Mouse (Mus musculus) lung, embryonic 16.5 days (tissue): Measurements from ENCODE around the gene Ddx17. TPM values are rescaled to one million over a fixed set of nuclear protein-coding genes. Genes with fewer than 3 reads are reported as not detected.
A peak's percentile ranks its signal among the peaks of the same experiment; 100 is the strongest.

Source experiments
- ATAC-seq: fragments of 200-750 bp; cut with Nextera tagmentation; 2 replicates; pipeline ENCODE4 v1.8.0; 2017; ENCODE audit warnings: low read depth, mild to moderate bottlenecking, moderate library complexity
- H3K27ac ChIP-seq: fragments of 300-500 bp; sonication (generic); 2 replicates; pipeline ENCODE4 v1.5.1; 2014; ENCODE audit warnings: mild to moderate bottlenecking, control low read depth, low read length
- H3K27me3 ChIP-seq: fragments of 300-500 bp; sonication (generic); 2 replicates; pipeline ENCODE4 v1.6.1; 2014; ENCODE audit warnings: low read depth, low read length, mixed read lengths; ENCODE audit not compliant: control insufficient read depth, insufficient read depth
- H3K36me3 ChIP-seq: fragments of 300-500 bp; sonication (generic); 2 replicates; pipeline ENCODE4 v1.6.1; 2014; ENCODE audit warnings: low read length; ENCODE audit not compliant: control insufficient read depth, insufficient read depth
- H3K4me1 ChIP-seq: fragments of 300-500 bp; sonication (generic); replicated peaks from 2 replicates; pipeline ENCODE4 v1.6.1; 2014; ENCODE audit warnings: low read length, mixed read lengths; ENCODE audit not compliant: control insufficient read depth, insufficient read depth
- H3K4me2 ChIP-seq: fragments of 300-500 bp; sonication (generic); 2 replicates; pipeline ENCODE4 v1.6.1; 2014; ENCODE audit warnings: low read depth, low read length, control low read depth
- H3K4me3 ChIP-seq: fragments of 300-500 bp; sonication (generic); 2 replicates; pipeline ENCODE4 v1.5.1; 2014; ENCODE audit warnings: mild to moderate bottlenecking, low read length, control low read depth
- H3K9ac ChIP-seq: fragments of 300-500 bp; sonication (generic); 2 replicates; pipeline ENCODE4 v1.6.1; 2014; ENCODE audit warnings: low read length, control low read depth
- H3K9me3 ChIP-seq: fragments of 300-500 bp; sonication (generic); 2 replicates; pipeline ENCODE4 v1.6.1; 2016; ENCODE audit warnings: low read length; ENCODE audit not compliant: control insufficient read depth
- WGBS: fragments of 180-500 bp; shearing (Covaris S2); extraction: QIAGEN DNeasy Blood & Tissue Kit; methylation state at CpG from one replicate; pipeline ENCODE4 v1.1.7; 2014; 5-methylcytosine and 5-hydroxymethylcytosine counted together
- polyA plus RNA-seq: library from polyadenylated mRNA; unstranded; fragments of >200 nt; fragmentation: Nextera tagmentation; extraction: Ambion mirVana; gene quantifications from 2 replicates; pipeline ENCODE4 v1.2.1, GENCODE M21; 2015

The Ddx17 gene
- polyA plus RNA-seq, result 45.0 and 45.3 TPM in 2 replicates

DNA sequence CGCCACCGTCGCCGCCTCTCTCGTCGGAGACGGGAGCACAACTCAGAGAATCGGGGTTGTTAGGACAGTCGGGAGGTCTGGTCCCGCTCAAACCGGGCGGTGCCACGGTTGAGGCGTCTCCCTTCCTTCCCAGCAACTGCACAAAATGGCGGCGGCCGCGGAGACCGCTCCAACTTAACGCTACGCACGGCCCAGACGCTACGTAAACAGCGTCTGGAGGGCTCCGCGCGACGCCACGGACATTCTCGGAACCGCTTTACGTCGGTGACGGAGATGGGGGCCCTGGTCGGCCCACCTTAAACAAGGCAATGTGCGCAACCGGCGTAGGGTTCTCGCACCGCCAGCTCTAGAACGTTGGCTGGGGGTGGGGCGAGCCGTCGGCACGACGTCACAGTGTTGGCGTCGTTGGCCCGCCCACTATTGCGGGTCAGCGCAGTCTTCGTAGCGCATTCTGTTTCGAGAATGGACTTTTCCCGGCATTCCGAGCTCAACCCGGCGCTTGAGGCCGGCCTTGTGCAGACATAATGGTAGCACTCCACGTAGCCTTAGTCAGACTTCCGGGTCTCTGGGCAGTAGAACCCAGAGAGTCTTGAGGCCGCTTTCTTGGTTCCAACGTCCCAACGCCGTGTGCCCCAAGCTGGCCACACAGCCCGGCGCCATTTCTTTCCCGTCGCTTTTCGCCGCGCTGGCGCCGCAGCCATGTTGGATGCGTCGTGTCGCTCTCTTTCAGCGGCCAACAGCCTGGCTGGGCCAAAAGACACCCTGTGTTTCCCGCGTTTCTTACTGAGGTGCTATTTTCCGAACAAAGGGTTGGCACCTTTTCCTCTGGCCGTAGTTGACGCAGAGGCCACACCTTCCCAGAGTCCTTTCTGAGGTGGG is at the start of gene Ddx17:
TSS of gene Ddx17 (minus strand) at position 332 of the 879 bp plus-strand sequence.
- 2% methylated on average over 84 of the region's 84 CpGs for WGBS
- H3K4me1 ChIP-seq, result peaks cover 19% of the 10 kb centered on the region
- peak within 1 kb of the TSS; percentile 85 for H3K4me2 ChIP-seq
- H3K9ac ChIP-seq, result peak within 1 kb of the TSS; percentile 100
- H3K4me3 ChIP-seq, result peak within 1 kb of the TSS; percentile 75
- peak within 1 kb of the TSS; percentile 99 for H3K27ac ChIP-seq
- peak; percentile 98 for ATAC-seq
- H3K27me3 ChIP-seq, result no peaks in the 10 kb centered on the region; the same call in 1 of the 2 replicates
- peaks cover 22% of the 10 kb centered on the region for H3K36me3 ChIP-seq
- H3K9me3 ChIP-seq, result no peaks in the 10 kb centered on the region

DNA sequence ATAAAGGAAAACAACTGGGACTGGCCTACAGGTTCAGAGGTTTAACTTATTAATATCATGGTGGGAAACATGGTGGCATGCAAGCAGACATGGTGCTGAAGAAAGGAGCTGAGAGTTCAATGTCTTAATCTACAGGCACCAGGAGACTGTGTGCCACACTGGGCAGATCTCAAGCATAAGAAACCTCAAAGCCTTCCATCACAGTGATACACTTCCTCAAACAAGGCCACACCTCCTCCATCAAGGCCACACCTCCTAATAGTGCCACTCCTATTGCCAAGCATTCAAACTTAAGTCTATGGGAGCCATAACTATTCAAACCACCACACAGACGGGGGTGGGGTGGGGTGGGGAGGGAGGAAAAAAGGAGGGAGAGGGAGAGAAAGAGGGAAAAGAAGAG is 35.0 kb upstream of the Ddx17 start:
- Histone ChIP-seq H3K27me3 (no peaks in the 10 kb centered on the region), H3K4me1 (no peaks in the 10 kb centered on the region), H3K9ac (no peak overlapping the region), H3K27ac (no peak overlapping the region), H3K4me2 (no peak overlapping the region), H3K9me3 (no peaks in the 10 kb centered on the region), H3K4me3 (no peak overlapping the region), H3K36me3 (no peaks in the 10 kb centered on the region)
- 55% methylated on average over 1 of the region's 1 CpGs for WGBS
- no peak for ATAC-seq

DNA sequence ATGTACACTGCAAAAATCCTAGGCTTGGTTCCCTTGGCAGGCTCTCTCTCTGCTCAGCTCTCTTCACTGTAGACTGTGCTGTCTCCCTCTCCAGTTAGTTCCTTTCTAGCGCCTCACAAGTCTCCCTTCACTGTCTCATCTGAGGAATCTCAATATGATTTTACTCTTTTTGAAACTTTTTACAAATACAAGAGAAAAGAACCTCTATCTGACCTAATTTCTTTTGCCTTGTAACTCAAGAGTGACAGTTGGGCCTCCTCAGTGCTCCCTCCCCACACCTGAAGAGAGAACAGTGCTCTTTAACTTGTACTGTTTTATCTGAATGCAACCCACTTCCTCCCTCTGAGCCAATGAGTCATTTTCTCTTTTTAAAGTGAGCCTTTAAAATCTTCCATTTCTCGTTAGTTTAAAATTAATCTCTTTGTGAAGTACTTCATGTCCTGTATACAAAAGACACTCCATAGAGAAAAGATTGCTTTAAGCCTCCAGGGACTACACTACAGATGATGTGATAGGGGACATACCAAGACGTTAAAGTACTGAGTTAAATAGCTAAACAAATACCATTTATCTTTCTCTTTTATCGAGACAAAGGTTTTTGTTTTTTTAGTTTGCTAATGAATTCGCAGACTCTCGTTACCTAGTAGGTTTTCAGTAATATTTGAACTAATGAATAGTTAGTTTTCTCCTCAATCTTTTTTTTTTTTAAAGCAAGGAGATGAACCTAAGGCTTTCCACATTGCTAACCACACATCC is 31.3 kb upstream of the Ddx17 start:
- no peak for ATAC-seq
- Histone ChIP-seq H3K27ac (no peak overlapping the region), H3K9ac (no peak overlapping the region), H3K9me3 (no peaks in the 10 kb centered on the region), H3K36me3 (no peaks in the 10 kb centered on the region), H3K4me3 (no peak overlapping the region), H3K4me1 (no peaks in the 10 kb centered on the region), H3K4me2 (no peak overlapping the region), H3K27me3 (no peaks in the 10 kb centered on the region)
- WGBS, result 35% methylated on average over 6 of the region's 6 CpGs

GRCm38 (mm10) chr15:79576947-79577346 is 30.4 kb upstream of the Ddx17 start:
- Histone ChIP-seq H3K27me3 (no peaks in the 10 kb centered on the region), H3K4me2 (no peak overlapping the region), H3K4me1 (no peaks in the 10 kb centered on the region), H3K36me3 (no peaks in the 10 kb centered on the region), H3K27ac (no peak overlapping the region), H3K9me3 (no peaks in the 10 kb centered on the region), H3K4me3 (no peak overlapping the region), H3K9ac (no peak overlapping the region)
- ATAC-seq, result no peak
- WGBS, result 97% methylated on average over 2 of the region's 2 CpGs

DNA sequence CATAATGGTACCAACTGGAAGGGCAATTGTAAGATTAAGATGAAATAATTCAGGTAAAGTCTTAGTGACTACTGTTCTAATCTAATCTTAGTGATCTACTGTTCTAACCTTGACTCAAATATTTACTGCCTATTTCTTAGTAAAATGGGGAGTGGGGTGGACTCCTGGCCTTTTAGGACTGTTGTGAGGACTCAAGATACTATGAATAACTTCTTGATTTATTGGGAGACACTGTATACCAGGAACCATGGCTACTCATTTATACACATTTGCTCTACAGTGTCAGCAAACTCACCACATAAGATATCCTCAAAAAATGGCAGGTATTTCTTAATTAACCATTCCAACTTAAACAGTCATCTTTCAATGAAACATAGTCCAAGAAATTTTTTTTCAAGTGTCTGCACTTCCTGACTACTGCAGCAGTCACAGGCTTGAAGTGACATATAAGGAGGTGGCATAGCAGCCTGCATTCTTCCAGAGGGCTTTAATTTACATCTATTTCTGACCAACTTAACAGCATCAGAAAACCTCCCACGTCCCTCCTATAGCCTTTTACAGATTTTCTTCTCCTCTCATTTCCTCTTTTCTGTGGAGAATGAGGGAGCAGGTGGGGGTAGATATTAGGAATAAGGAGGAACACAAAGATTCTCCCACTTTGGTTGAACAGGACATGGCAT is 29.1 kb upstream of the Ddx17 start:
- no peak overlapping the region for H3K4me3 ChIP-seq
- ATAC-seq, result no peak

DNA sequence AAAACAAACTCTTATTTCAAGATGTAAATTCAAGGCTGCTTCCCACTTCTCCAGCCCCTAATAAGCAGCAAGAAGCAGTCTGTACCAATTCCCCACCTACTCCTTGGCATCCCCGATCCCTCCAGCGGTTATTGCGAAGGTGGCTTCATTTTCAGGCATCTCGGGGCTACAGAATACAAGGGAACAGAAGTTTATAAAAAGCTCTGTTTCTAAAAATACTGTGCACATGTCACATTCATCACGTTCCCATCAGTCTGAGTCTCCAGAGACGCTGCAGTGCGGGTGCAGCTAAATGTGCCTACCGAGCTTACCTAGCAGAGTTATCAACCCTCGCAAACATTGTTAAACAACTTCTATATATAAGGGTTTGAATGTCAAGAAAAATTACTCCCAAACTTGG is 15.9 kb upstream of the Ddx17 start:
- H3K4me2 ChIP-seq, result no peak overlapping the region
- no peaks in the 10 kb centered on the region for H3K9me3 ChIP-seq
- WGBS, result 75% methylated on average over 9 of the region's 9 CpGs
- no peak overlapping the region for H3K27ac ChIP-seq
- H3K4me1 ChIP-seq, result no peaks in the 10 kb centered on the region
- H3K4me3 ChIP-seq, result no peak overlapping the region
- H3K27me3 ChIP-seq, result no peaks in the 10 kb centered on the region
- H3K9ac ChIP-seq, result no peak overlapping the region
- no peak for ATAC-seq
- H3K36me3 ChIP-seq, result no peaks in the 10 kb centered on the region

More for the DNA sequence above, 29.1 kb upstream of the Ddx17 start:
- Histone ChIP-seq H3K4me2 (no peak overlapping the region), H3K9me3 (no peaks in the 10 kb centered on the region), H3K9ac (no peak overlapping the region), H3K4me1 (no peaks in the 10 kb centered on the region), H3K27ac (no peak overlapping the region), H3K27me3 (no peaks in the 10 kb centered on the region), H3K36me3 (no peaks in the 10 kb centered on the region)
- WGBS, result 35% methylated on average over 1 of the region's 1 CpGs

- no peak overlapping the region for H3K4me3 ChIP-seq
- H3K4me2 ChIP-seq, result no peak overlapping the region
- no peak overlapping the region for H3K9ac ChIP-seq
- H3K9me3 ChIP-seq, result no peaks in the 10 kb centered on the region
- no peaks in the 10 kb centered on the region for H3K36me3 ChIP-seq
- WGBS, result 27% methylated on average over 3 of the region's 3 CpGs
- no peak for ATAC-seq
- no peaks in the 10 kb centered on the region for H3K4me1 ChIP-seq
- no peak overlapping the region for H3K27ac ChIP-seq
- no peaks in the 10 kb centered on the region for H3K27me3 ChIP-seq
These were observed 13.1 kb upstream of the Ddx17 start for GRCm38 (mm10) chr15:79559649-79560048.

- Histone ChIP-seq H3K27me3 (no peaks in the 10 kb centered on the region; the same call in 1 of the 2 replicates), H3K9ac (no peak overlapping the region; the same call in 1 of the 2 replicates), H3K9me3 (no peaks in the 10 kb centered on the region), H3K4me3 (no peak overlapping the region), H3K27ac (peak overlapping the region; percentile 74), H3K4me1 (no peaks in the 10 kb centered on the region; the same call in 1 of the 2 replicates), H3K4me2 (no peak overlapping the region), H3K36me3 (no peaks in the 10 kb centered on the region)
- WGBS, result 51% methylated on average over 5 of the region's 5 CpGs
- peak; percentile 85 for ATAC-seq
These were observed 6.0 kb upstream of the Ddx17 start for GRCm38 (mm10) chr15:79552566-79552965.

GRCm38 (mm10) chr15:79548226-79548625 is 1.7 kb upstream of the Ddx17 start:
- Histone ChIP-seq H3K9me3 (no peaks in the 10 kb centered on the region), H3K27ac (no peak overlapping the region), H3K4me1 (peaks cover 19% of the 10 kb centered on the region), H3K9ac (no peak overlapping the region), H3K27me3 (no peaks in the 10 kb centered on the region; the same call in 1 of the 2 replicates), H3K36me3 (peaks cover 12% of the 10 kb centered on the region), H3K4me2 (no peak overlapping the region), H3K4me3 (no peak overlapping the region)
- 100% methylated on average over 2 of the region's 2 CpGs for WGBS
- no peak for ATAC-seq
